Mouse (Mus musculus) brain, embryonic 14.5 days (tissue): ENCODE measurements around the gene Znrf3.

ENCODE experiments used
- CTCF ChIP-seq: fragments of 200-500 bp; IDR thresholded peaks from 2 replicates; pipeline ENCODE4 v1.5.1; 2012; ENCODE audit warnings: inconsistent platforms, mild to moderate bottlenecking, moderate library complexity, borderline replicate concordance; ENCODE audit not compliant: insufficient read depth, insufficient read length; ENCODE audit errors: extremely low read depth
- POLR2A ChIP-seq: fragments of 200-500 bp; IDR thresholded peaks from 2 replicates; pipeline ENCODE4 v1.6.1; 2012; ENCODE audit warnings: mild to moderate bottlenecking, inconsistent platforms, borderline replicate concordance; ENCODE audit not compliant: poor library complexity, insufficient read depth, insufficient read length, severe bottlenecking; ENCODE audit errors: extremely low read depth

DNA sequence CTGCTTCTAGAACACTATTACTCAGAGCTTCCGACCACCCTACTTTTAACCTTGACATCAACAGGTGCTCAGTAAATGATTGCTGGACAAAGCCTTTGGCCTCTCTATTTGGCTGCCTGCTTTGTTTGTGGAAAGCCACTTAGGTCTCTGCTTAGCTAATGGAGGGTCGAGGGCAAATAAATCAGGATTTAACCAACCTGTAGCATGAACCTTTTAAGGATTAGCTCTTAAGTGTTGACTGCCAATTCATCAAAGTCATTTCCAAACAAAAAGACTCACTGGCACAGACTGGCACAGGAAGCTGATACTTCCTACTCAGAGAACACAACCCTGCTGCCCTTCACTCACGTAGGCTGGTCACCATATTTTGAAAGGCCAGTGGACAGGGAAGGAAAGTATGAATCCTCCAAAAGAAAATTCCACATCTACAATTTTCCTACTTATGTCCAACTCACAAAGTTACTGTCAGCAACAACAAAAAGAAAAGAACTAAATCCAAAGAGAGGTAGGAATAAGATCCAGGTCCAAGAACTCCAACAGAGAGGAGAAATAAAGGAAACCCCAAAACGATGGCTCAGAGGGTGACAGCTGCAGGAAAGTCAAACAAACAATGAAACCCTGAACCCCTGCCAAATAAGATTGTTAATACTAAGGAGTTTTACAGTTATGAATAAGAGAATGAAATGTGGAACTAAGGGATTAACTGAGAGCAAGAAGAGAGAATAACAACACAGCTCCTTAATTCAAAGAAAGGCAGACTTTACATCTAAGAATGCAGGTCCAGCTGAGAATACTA lies 97.6 kb downstream of the Znrf3 start:
- TF ChIP-seq CTCF (no peak), POLR2A (no peak)
